Mouse (Mus musculus) heart, embryonic 12.5 days (tissue): ENCODE results near the gene Etnk1. TPM values are rescaled to one million over a fixed set of nuclear protein-coding genes. Genes with fewer than 3 reads are reported as not detected.
"Not testable (repeated sequence)": the region's sequence is repeated elsewhere in the genome, so short reads cannot be mapped to it uniquely, and the experiment has no call there.

Source experiments
- ATAC-seq: fragments of 200-750 bp; cut with Nextera tagmentation; 2 replicates; pipeline ENCODE4 v1.8.0; 2017; ENCODE audit warnings: moderate TSS enrichment, moderate library complexity; ENCODE audit not compliant: insufficient number of reproducible peaks, low FRiP score
- H3K27ac ChIP-seq: fragments of 300-500 bp; sonication (generic); 2 replicates; pipeline ENCODE4 v1.5.1; 2016; ENCODE audit warnings: mild to moderate bottlenecking, moderate library complexity; ENCODE audit not compliant: poor library complexity, severe bottlenecking
- H3K27me3 ChIP-seq: fragments of 300-500 bp; sonication (generic); replicated peaks from 2 replicates; pipeline ENCODE4 v1.6.1; 2016; ENCODE audit warnings: mild to moderate bottlenecking, moderate library complexity
- H3K36me3 ChIP-seq: fragments of 300-500 bp; sonication (generic); 2 replicates; pipeline ENCODE4 v1.6.1; 2016; ENCODE audit warnings: mild to moderate bottlenecking, moderate library complexity
- H3K4me1 ChIP-seq: fragments of 300-500 bp; sonication (generic); replicated peaks from 2 replicates; pipeline ENCODE4 v1.6.1; 2016; ENCODE audit warnings: mild to moderate bottlenecking
- H3K4me2 ChIP-seq: fragments of 300-500 bp; sonication (generic); 2 replicates; pipeline ENCODE4 v1.6.1; 2016; ENCODE audit warnings: mild to moderate bottlenecking, moderate library complexity
- H3K4me3 ChIP-seq: fragments of 300-500 bp; sonication (generic); 2 replicates; pipeline ENCODE4 v1.5.1; 2016; ENCODE audit warnings: mild to moderate bottlenecking
- H3K9ac ChIP-seq: fragments of 300-500 bp; sonication (generic); 2 replicates; pipeline ENCODE4 v1.6.1; 2016; ENCODE audit warnings: mild to moderate bottlenecking, moderate library complexity
- H3K9me3 ChIP-seq: fragments of 300-500 bp; sonication (generic); replicated peaks from 2 replicates; pipeline ENCODE4 v1.6.1; 2016; ENCODE audit warnings: mild to moderate bottlenecking, moderate library complexity
- WGBS: fragments of 180-500 bp; shearing (Covaris S2); methylation state at CpG from one replicate; pipeline ENCODE4 v1.1.7; 2016; 5-methylcytosine and 5-hydroxymethylcytosine counted together
- polyA plus RNA-seq: library from polyadenylated mRNA; unstranded; fragments of >200 nt; fragmentation: Nextera tagmentation; extraction: Ambion mirVana; gene quantifications from 2 replicates; pipeline ENCODE4 v1.2.1, GENCODE M21; 2016

Gene Etnk1
- polyA plus RNA-seq, 1 experiment from 2014 or later = 24.0 TPM

DNA sequence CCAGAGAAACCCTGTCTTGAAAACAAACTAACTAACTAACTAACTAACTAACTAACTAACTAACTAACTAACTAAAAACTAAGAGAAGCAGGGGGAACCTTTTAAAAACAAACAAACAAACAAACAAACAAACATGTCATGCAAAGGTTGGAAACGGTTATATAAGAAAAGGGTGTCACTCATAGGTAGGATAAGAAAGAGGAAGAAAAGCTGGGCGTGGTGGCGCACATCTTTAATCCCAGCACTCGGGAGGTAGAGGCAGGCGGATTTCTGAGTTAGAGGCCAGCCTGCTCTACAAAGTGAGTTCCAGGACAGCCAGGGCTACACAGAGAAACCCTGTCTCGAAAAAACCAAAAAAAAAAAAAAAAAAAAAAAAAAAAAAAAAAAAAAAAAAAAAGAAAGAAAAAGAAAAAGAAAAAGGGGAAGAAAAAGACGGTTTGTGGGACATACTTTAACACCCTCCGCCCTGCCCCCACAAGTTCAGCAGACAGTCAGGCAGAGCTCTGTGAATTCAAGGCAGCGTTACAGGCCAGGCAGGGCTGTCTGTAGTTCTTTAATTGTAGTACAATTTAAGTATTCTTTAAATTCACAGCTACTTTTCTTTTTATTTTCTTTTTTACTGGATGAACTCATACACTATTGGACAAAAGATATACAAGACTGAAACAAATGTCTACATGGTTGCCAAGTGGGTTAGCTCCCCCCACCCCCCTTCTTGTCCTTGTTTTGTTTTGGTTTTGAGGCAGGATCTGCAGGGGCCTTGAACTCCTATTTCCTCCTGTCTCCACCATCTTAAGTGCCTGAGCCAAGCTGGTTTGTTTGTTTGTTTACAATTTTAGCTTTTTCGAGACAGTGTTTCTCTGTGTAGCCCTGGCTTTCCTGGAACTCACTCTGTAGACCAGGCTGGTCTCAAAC lies 15.7 kb upstream of the Etnk1 start:
- not testable (repeated sequence) for H3K9me3 ChIP-seq, H3K27me3 ChIP-seq, H3K9ac ChIP-seq, ATAC-seq, H3K4me1 ChIP-seq, H3K27ac ChIP-seq, H3K4me2 ChIP-seq, H3K36me3 ChIP-seq, H3K4me3 ChIP-seq
- WGBS = 74% methylated on average over 10 of the region's 10 CpGs

DNA sequence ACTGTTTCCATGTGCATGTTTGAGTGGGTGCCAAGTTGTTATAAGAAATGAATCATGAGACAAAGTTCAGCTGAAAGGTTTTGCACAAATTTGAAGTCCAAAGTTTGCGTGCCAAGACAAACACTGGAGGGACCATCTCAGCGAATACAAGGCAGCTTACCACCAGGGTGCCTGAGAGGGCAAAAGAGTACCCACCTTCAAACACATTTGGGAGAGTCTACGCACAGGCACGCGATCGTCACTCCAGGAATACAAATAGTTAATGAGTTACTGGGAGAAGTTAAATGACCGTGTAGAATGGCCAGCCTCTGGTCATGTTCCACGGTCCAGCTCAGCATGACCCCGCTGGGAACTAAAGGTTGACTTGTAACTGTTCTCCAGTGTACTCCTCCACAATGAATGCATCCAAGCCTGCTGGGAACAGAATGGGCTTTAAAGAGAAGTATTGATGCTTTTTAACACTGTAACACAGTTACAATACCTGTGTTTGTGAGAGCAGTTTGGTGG lies 14.6 kb upstream of the Etnk1 start:
- Histone ChIP-seq H3K4me2 (no peak overlapping the region), H3K4me1 (peaks cover 5% of the 10 kb centered on the region; the same call in 1 of the 2 replicates), H3K36me3 (no peaks in the 10 kb centered on the region), H3K9me3 (0 out of 2 replicates have a peak, but pooled peaks cover 3% of the 10 kb centered on the region), H3K4me3 (no peak overlapping the region), H3K27ac (no peak overlapping the region), H3K9ac (no peak overlapping the region), H3K27me3 (no peaks in the 10 kb centered on the region)
- no peak for ATAC-seq
- WGBS = 67% methylated on average over 9 of the region's 9 CpGs

DNA sequence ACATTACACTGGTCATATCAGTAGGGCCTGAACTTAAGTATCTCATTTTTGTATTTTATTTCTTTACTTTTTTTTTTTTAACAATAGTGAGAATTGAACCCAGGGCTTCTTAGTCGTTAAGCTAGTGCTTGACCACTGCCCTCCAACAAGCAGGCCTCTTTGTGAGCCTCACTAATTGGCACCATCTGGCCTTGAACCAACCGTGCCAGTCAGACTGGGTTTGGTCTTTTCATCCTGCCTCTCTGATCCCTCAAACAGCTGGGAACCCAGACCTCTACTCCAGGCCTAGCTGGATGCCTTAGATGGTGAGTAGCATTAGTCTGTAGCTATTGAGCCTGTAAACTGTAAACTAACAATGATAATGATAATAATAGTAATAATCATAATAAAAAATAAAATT lies 13.9 kb upstream of the Etnk1 start:
- H3K9me3 ChIP-seq = no peaks in the 10 kb centered on the region
- no peaks in the 10 kb centered on the region for H3K27me3 ChIP-seq
- no peaks in the 10 kb centered on the region for H3K36me3 ChIP-seq
- no peak overlapping the region for H3K27ac ChIP-seq
- no peak overlapping the region for H3K9ac ChIP-seq
- no peak overlapping the region for H3K4me3 ChIP-seq
- 50% methylated on average over 2 of the region's 2 CpGs for WGBS
- no peak overlapping the region for H3K4me2 ChIP-seq
- ATAC-seq = no peak
- H3K4me1 ChIP-seq = peaks cover 5% of the 10 kb centered on the region; the same call in 1 of the 2 replicates

DNA sequence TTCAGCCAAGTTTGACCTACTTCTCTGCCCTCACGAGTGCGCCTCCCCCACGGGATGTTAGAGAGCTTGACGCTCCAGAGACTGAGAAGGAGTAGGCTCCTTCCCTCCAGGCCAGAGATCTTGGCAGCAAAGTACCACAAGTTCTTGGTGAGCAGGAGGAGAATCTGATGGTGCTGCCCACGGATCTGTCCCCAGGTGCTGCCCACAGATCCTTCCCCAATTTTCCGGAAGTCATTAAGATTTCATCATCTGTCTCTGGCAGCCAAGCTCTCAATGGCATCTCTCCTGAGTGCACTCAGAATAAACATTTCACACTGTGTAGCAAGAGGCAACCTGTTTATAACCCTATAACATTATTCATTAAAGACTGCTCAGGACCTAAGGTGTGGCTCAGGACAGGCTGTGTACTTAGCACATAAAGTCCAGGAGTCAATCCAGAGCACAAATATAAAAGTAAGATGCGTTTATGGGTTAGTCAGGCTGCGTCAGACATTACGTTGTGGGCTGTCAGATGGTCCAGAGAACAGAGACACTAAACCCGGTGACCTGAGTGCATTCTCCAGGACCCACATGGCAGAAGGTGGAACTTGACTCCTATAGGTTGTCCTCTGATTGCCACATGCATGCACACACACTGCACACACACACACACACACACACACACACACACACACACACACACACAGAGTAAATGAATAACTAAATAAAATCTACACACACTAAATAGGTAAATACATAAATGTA lies 13.1 kb upstream of the Etnk1 start:
- no peak for ATAC-seq

DNA sequence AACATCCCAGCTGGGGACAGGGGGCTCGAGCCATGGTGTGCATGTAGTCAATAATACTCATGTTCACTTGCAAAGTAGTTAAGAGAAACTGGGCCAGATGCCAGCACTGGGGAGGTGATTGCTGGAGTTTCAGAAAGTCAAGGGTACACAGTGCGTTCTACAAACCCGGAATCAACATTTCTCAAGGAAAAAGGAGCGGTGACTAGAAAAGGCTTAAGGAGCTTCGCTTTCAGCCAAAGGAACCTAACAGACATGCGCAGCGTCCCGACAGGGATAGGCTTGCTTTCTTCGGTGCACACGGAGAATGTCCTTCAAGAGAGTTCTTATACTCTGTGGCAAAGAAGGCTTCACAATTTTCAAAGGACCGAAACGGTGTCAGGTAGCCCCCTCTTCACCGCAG lies 12.1 kb upstream of the Etnk1 start:
- no peaks in the 10 kb centered on the region for H3K9me3 ChIP-seq
- H3K27ac ChIP-seq = no peak overlapping the region; the same call in 1 of the 2 replicates
- peaks cover 5% of the 10 kb centered on the region; the same call in 1 of the 2 replicates for H3K4me1 ChIP-seq
- H3K4me2 ChIP-seq = no peak overlapping the region
- WGBS = 81% methylated on average over 13 of the region's 13 CpGs
- no peaks in the 10 kb centered on the region for H3K27me3 ChIP-seq
- H3K36me3 ChIP-seq = no peaks in the 10 kb centered on the region
- ATAC-seq = no peak
- no peak overlapping the region for H3K9ac ChIP-seq
- H3K4me3 ChIP-seq = no peak overlapping the region

More for the DNA sequence above, 13.1 kb upstream of the Etnk1 start:
- no peak overlapping the region for H3K9ac ChIP-seq
- no peaks in the 10 kb centered on the region for H3K27me3 ChIP-seq
- H3K4me1 ChIP-seq = peaks cover 5% of the 10 kb centered on the region; the same call in 1 of the 2 replicates
- no peak overlapping the region for H3K27ac ChIP-seq
- no peaks in the 10 kb centered on the region for H3K36me3 ChIP-seq
- H3K4me3 ChIP-seq = no peak overlapping the region
- H3K9me3 ChIP-seq = no peaks in the 10 kb centered on the region
- no peak overlapping the region for H3K4me2 ChIP-seq
- 80% methylated on average over 10 of the region's 10 CpGs for WGBS

DNA sequence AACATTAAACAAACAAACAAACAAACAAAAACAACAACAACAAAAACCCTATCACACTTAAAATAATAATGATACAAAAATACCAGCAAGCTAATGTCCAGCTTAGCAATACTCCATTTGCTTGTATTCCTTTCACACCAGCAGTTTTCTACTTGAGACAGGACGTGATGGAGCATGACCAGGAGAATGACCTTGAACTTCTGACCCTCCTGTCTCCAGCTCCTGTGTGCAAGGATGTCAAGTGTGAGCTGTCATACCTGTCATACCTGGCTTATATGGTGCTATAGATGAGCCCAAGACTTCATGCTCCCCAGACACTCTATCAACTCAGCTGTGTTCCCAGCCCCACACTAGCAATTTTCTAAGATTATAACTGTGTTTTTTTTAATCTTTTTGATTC lies 11.0 kb upstream of the Etnk1 start:
- Histone ChIP-seq H3K9me3 (no peaks in the 10 kb centered on the region), H3K4me1 (peaks cover 5% of the 10 kb centered on the region; the same call in 1 of the 2 replicates), H3K4me2 (no peak overlapping the region), H3K27me3 (no peaks in the 10 kb centered on the region), H3K9ac (no peak overlapping the region), H3K27ac (no peak overlapping the region), H3K4me3 (no peak overlapping the region), H3K36me3 (no peaks in the 10 kb centered on the region)
- WGBS = 28% methylated on average over 1 of the region's 1 CpGs
- ATAC-seq = no peak

DNA sequence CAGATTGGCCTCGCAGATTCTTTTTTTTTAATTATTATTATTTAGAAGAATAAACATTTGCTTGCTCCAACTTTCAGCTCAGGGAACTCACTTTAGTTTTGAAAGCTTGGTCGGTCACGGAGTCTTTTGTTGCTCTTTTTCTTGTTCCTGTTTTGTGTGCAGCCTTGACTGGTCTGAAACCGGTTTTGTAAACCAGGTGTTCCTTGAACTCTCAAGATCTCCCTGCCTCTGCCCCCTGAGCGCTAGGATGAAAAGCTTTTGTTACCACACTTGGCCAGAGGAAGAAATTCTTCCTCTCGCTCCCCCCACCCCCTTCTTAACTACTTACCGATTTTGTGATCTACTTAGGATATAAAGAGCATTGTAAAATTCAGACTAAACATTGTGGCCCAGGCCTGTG lies 10.3 kb upstream of the Etnk1 start:
- Histone ChIP-seq H3K27me3 (no peaks in the 10 kb centered on the region), H3K9ac (no peak overlapping the region), H3K4me1 (peaks cover 5% of the 10 kb centered on the region; the same call in 1 of the 2 replicates), H3K4me3 (no peak overlapping the region), H3K27ac (no peak overlapping the region), H3K36me3 (no peaks in the 10 kb centered on the region), H3K9me3 (no peaks in the 10 kb centered on the region), H3K4me2 (no peak overlapping the region)
- 84% methylated on average over 7 of the region's 7 CpGs for WGBS
- ATAC-seq = no peak

DNA sequence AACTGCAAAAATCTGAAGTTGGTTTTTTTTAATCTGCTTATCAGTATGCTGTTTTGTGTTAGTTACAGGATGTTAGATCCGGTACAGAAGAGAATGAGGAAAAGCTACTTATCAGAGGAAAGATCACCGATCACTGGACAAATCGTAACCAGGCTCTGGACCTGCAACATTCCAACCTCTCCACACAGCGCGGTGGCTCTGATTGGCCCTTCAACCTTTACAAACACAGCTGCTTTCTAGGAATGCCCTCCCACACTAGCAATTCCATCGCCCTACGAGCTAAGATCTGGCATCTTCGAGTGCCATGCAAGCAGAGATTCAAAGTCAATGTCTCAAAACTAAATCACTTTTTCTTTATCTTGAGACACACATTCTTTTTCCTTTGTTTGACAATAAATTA lies 9.6 kb upstream of the Etnk1 start:
- no peak for ATAC-seq
- H3K9me3 ChIP-seq = no peaks in the 10 kb centered on the region
- no peak overlapping the region for H3K4me3 ChIP-seq
- H3K27ac ChIP-seq = no peak overlapping the region
- no peak overlapping the region for H3K4me2 ChIP-seq
- peaks cover 8% of the 10 kb centered on the region; the same call in 1 of the 2 replicates for H3K4me1 ChIP-seq
- no peaks in the 10 kb centered on the region for H3K27me3 ChIP-seq
- H3K36me3 ChIP-seq = no peaks in the 10 kb centered on the region
- H3K9ac ChIP-seq = no peak overlapping the region
- 58% methylated on average over 8 of the region's 8 CpGs for WGBS

DNA sequence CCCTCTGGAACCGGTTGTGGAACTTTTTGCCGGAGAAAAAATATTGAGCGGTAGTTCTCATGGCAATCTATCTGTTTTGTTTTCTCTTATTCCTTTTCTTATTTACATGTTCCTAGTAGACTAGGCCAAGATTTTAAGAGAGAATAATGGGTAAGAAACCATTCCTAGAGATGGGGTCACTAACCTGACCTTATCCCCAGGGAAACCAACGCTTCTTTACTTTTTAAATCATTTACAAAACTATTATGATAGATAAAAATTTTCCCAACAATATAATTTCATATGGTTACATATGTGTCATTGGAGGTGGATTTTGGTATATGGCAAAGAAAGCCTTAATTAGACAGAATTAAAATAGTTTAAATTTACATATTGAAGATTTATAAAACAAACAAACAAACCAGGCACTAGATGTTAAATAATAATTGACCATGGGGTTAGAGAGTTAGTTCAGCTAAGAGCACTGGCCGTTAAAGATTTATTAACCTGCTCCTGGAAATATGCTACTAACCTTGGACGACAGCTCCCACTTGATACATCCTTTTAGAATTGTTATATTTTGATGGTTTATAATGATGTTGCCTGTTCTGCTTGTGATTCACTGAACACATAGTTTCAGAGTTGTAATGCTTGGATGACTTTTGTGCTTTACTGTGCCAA lies 6.3 kb upstream of the Etnk1 start:
- Histone ChIP-seq H3K4me2 (no peak overlapping the region), H3K36me3 (no peaks in the 10 kb centered on the region), H3K9ac (no peak overlapping the region), H3K4me1 (0 out of 2 replicates have a peak, but pooled peaks cover 4% of the 10 kb centered on the region), H3K9me3 (no peaks in the 10 kb centered on the region), H3K4me3 (no peak overlapping the region), H3K27me3 (no peaks in the 10 kb centered on the region), H3K27ac (no peak overlapping the region)
- ATAC-seq = no peak
- WGBS = 89% methylated on average over 6 of the region's 6 CpGs

DNA sequence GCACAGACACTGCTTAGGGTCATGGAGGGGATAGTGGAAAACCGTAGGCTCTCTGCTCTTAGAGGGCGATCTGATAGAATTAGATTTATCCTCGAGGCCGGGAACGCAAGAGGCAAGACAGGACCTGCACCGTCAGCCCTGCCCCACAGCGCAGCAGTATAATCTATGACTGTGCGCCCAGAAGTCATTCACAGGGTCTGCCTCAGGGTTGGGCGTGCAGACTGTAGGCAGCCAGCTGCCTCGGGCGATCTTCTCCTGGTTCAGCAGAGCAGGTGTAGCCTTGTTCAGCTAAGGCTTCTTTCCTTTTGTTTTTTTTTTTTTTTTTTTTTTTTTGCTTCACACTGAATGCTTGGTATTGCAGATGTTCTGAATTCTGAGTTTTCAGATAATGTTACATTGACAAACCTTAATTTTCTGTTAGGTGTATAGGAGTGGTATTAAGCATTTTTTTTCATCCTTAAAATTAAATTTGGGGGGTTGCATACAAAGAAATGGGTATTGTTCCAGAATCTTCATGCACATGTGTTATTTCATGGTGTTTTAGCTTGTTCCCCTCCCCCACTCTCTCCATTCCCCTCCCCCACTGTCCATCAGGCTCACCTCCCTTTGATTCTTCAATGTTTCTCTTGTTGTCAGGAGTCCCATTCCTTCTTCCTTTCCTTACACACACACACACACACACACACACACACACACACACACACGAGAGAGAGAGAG lies 4.7 kb upstream of the Etnk1 start:
- no peak overlapping the region; the same call in 1 of the 2 replicates for H3K4me2 ChIP-seq

More for the DNA sequence above, 4.7 kb upstream of the Etnk1 start:
- 43% methylated on average over 11 of the region's 12 CpGs for WGBS
- Histone ChIP-seq H3K27me3 (no peaks in the 10 kb centered on the region), H3K36me3 (no peaks in the 10 kb centered on the region), H3K27ac (no peak overlapping the region), H3K9ac (no peak overlapping the region), H3K4me1 (peaks cover 10% of the 10 kb centered on the region), H3K4me3 (no peak overlapping the region), H3K9me3 (no peaks in the 10 kb centered on the region)
- ATAC-seq = no peak
